Mouse (Mus musculus) adrenal gland, postnatal 4 days (tissue): ENCODE data around the gene Abcg4. TPM values are rescaled to one million over a fixed set of nuclear protein-coding genes. Genes with fewer than 3 reads are reported as not detected.
"Not testable (repeated sequence)": the region's sequence is repeated elsewhere in the genome, so short reads cannot be mapped to it uniquely, and the experiment has no call there.

Experiments
- DNase-seq, 2 experiments: peaks; one replicate each; pipeline ENCODE4 v3.0.0; 2021 to 2022; ENCODE audit warnings: low spot score in 2 of 2, mixed read lengths in 2 of 2
- total RNA-seq, 2 experiments: library from RNA; stranded (reverse); gene quantifications; 2 replicates each; pipeline ENCODE4 v1.2.3; 2021

The Abcg4 gene
- total RNA-seq, 2 experiments from 2014 or later = 38.1 to 57.0 TPM

GRCm38 (mm10) chr9:44319887-44320798, 31.7 kb upstream of the Abcg4 start, which contains the start of gene C2cd2l:
C2cd2l (minus strand) TSS chr9:44320285.
- DNase-seq = peak; percentile 59 to 75

GRCm38 (mm10) chr9:44319105-44319886, 30.9 kb upstream of the Abcg4 start:
- DNase-seq = no peak

- no peak for DNase-seq
Measured at GRCm38 (mm10) chr9:44318826-44319095, 30.3 kb upstream of the Abcg4 start.

GRCm38 (mm10) chr9:44318076-44318825, 29.8 kb upstream of the Abcg4 start:
- DNase-seq = no peak

GRCm38 (mm10) chr9:44317452-44317851, 29.0 kb upstream of the Abcg4 start:
- DNase-seq = no peak

- DNase-seq = no peak
Measured at GRCm38 (mm10) chr9:44314910-44315309, 26.5 kb upstream of the Abcg4 start.

- DNase-seq = no peak
Measured at GRCm38 (mm10) chr9:44314257-44314547, 25.8 kb upstream of the Abcg4 start.

- no peak for DNase-seq
Measured at GRCm38 (mm10) chr9:44313476-44314256, 25.3 kb upstream of the Abcg4 start.

- no peak for DNase-seq
Measured at GRCm38 (mm10) chr9:44311136-44312134, 23.0 kb upstream of the Abcg4 start.

- no peak for DNase-seq
Measured at GRCm38 (mm10) chr9:44310750-44311135, 22.3 kb upstream of the Abcg4 start.

- no peak for DNase-seq
Measured at GRCm38 (mm10) chr9:44309756-44310155, 21.3 kb upstream of the Abcg4 start.

GRCm38 (mm10) chr9:44307248-44307647, 18.8 kb upstream of the Abcg4 start:
- DNase-seq = no peak

- DNase-seq = no peak
Measured at GRCm38 (mm10) chr9:44306532-44306931, 18.1 kb upstream of the Abcg4 start.

GRCm38 (mm10) chr9:44305466-44306079, 17.2 kb upstream of the Abcg4 start, which contains the start of gene Hinfp:
Hinfp (minus strand) TSS chr9:44305671.
- DNase-seq = peak; percentile 90 to 97

- DNase-seq = not testable (repeated sequence)
Measured at GRCm38 (mm10) chr9:44300001-44300400, 11.6 kb upstream of the Abcg4 start.

- DNase-seq = no peak
Measured at GRCm38 (mm10) chr9:44292490-44292889, 4.1 kb upstream of the Abcg4 start.

GRCm38 (mm10) chr9:44288959-44289291, 510 bp upstream of the Abcg4 start:
- DNase-seq = no peak

- DNase-seq = no peak
Measured at GRCm38 (mm10) chr9:44287401-44288075, 877 bp downstream of the Abcg4 start.

- no peak for DNase-seq
Measured at GRCm38 (mm10) chr9:44287003-44287400, 1.4 kb downstream of the Abcg4 start.
